Mouse (Mus musculus): Measurements from ENCODE around the gene Gm7073.

DNA sequence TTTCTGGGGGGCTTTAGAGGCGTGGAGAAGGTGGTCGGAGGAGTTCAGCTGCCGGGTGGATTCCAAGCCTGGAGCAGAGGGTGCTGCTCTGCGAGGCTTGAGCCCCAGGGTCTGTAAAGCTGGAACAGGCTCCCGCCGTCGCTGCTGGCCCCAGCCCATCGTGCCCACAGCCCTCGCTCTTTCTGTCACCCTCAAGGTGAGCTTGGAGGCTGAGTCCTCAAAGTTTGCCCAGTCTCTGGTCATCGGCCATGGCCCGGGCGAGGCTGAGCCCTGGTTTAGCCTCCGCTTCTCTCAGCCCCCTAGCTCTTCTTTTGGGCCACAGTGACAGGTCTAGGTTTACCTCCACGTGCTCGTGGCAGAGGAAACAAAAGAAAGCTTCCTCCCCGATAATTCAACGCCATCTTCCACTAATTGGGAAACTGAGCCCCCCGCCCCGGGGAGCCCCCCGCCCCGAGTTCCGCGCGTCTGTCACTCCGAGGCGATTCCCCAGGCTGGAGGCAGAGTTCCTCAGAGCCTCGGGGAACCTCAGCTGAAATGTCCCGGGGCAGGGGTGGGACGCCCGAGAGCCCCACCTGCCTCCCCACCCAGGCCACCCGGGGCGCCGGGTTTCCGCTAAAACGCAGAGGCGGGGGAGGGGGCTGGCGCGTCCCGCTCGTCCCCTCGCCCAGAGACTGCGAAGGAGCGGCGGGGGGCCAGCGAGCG lies 135.8 kb downstream of the Gm7073 start:
- TF ChIP-seq CTCF (IDR thresholded peaks at IDR 0.05; ENCODE audit: low read depth), result no peak
- no peak for TF ChIP-seq EP300 (optimal IDR thresholded peaks at IDR 0.05)
